Mouse (Mus musculus) thymus, adult 2 months (tissue): ENCODE measurements at regions not wholly inside any gene's neighbourhood (a gene's known extent, or its start where the extent isn't known, plus 50 kb on each side); places are given as distances from the start of the nearest gene placed in this dataset.

Source experiments
- CTCF ChIP-seq: fragments of 200-500 bp; IDR thresholded peaks from 2 replicates; pipeline ENCODE4 v1.5.1; 2012; ENCODE audit warnings: mild to moderate bottlenecking, control low read depth, low read length, moderate library complexity, borderline replicate concordance; ENCODE audit not compliant: control insufficient read depth, poor library complexity, insufficient read depth; ENCODE audit errors: extremely low read depth
- POLR2A ChIP-seq: fragments of 200-500 bp; IDR thresholded peaks from 2 replicates; pipeline ENCODE4 v1.6.1; 2012; ENCODE audit warnings: mild to moderate bottlenecking, low read length, control low read depth, moderate library complexity; ENCODE audit not compliant: control insufficient read depth, poor library complexity, insufficient read depth; ENCODE audit errors: extremely low read depth

DNA sequence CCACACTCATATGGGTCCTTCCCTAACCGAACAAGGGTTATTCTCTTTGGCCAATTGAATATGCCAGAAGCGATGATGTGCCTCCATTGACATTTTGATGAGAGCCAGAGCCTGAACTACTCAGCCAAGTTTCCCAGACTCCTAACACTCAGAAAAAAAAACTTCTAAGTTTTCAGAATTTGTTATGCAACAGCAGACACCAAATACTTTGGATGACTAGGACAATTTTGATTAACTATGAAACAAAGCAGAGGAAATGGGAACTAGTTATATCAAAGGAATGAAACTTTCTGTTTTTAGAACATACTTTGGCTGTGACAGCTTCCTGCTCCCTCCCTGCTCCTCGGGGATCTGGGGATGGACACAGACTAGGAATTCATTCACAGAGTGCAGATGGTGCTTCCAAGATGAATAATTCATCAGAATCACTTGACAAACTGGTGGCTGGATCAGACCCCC, 254.3 kb upstream of the Smlr1 start:
- TF ChIP-seq CTCF (no peak), POLR2A (no peak)
